Mouse (Mus musculus) left cerebral cortex, postnatal 10 days (tissue): Measurements from ENCODE around the gene Ppard. TPM values are rescaled to one million over a fixed set of nuclear protein-coding genes. Genes with fewer than 3 reads are reported as not detected.
"Not testable (repeated sequence)": the region's sequence is repeated elsewhere in the genome, so short reads cannot be mapped to it uniquely, and the experiment has no call there.

Experiments used
- DNase-seq, 2 experiments: peaks; one replicate each; pipeline ENCODE4 v3.0.0; 2021 to 2022; ENCODE audit warnings: low spot score in 2 of 2, mixed read lengths in 1 of 2; ENCODE audit errors: extremely low spot score in 1 of 2
- intact Hi-C: fragments of 180-260 bp; cut with DNase I; formaldehyde crosslinking; loops from one replicate; pipeline ENCODE4 v1.15.1; 2025
- total RNA-seq, 2 experiments: library from RNA; stranded (reverse); gene quantifications; 2 replicates each; pipeline ENCODE4 v1.2.3; 2021

Gene Ppard
- total RNA-seq, 2 experiments from 2014 or later: 19.4 to 23.8 TPM

DNA sequence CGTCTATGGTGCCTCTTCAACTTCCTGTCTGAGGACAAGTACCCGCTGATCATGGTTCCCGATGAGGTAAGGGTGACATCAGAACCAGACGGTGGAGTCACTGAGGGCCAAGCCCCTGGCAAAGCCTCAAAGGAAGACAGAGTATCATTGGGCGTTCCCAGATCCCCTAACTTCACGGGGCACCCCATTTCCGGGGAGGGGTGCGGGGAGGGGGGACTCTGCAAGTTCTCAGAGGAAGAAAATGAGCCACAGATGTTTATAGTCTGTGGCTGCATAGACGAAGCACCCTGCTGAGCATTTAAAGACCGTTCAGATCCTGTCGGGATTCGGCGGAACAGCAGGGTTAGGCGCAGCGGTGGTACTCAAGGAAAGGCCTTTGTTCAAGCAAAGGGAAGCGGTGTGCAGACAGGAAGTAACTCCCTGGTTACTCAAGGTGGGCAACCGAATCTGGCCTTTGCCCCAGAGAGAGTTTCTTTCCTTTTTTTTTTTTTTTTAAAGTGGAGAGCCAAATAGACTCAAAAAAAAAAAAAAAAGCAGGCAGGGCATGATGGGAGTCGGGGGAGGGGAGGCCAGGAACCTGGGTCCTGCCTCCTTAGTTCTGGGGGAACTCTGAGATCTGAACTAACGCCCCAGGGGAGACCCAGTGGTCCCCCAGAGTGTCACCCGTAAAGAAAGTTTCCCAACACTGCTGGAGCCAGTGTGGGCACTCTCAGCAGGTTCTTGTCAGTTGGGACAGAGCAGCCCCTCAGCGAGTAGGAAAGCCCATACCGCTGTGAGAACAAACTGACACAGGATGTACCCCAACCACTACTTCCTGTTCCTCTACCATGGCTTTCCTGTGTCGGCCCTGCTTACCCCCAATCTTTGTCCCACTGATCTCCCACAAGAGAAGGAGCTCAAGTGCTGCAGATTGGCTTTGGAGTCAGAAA is 14.5 kb upstream of the Ppard start:
- peak in 1 of 2 experiments; percentile 79 for DNase-seq
- intact Hi-C loops: no loop called here

DNA sequence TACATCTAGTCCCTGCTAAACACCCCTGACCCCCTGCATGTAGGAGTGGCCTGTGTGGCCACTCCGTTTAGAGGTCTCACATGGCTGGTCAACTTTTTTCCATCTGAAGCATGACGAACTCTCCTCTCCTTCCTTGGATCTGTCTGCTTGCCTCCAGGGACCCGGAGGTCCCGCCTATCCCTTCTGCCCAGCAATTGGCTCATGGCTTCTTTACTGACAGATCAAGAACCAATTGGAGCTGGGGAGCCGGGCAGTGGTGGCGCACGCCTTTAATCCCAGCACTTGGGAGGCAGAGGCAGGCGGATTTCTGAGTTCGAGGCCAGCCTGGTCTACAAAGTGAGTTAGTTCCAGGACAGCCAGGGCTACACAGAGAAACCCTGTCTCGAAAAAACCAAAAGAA is 10.0 kb upstream of the Ppard start:
- intact Hi-C loops: loop anchor here (10.0 kb wide), 1 partner anchor 302 kb away; no protein-coding TSS in a partner anchor

DNA sequence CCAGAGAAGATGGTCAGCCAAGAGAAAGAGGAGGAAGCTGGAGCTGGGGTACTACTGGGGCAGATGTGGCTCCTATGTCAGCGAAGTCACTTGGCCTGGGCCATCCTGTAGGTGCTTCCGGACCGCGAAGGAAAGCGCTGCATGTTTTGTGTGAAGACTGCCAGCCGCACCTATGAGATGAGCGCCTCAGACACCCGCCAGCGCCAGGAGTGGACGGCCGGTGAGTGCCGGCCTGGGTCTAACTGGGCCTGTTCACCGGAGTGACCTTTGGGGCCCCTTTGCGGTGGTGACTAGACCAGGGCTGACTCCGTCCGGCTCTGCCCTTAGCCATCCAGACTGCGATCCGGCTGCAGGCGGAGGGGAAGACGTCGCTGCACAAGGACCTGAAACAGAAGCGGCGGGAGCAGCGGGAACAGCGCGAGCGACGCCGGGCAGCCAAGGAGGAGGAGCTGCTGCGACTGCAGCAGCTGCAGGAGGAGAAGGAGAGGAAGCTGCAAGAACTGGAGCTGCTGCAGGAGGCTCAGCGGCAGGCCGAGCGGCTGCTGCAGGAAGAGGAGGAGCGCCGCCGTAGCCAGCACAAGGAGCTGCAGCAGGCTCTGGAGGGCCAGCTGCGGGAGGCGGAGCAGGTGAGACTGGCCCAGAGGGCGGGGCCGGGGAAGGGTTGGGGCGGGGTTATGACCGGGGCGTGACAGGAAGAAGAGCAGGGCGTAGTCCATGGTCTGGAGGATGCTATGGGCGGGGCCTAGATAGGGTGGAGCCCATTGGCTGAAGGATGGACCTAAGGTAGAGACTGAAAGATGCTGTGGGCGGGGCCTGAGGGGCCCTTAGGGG is 8.7 kb upstream of the Ppard start:
- intact Hi-C loops: loop anchor here (10.0 kb wide), 1 partner anchor 301 kb away; no protein-coding TSS in a partner anchor
- peak; percentile 75 to 94 for DNase-seq

More for the DNA sequence above, 10.0 kb upstream of the Ppard start:
- not testable (repeated sequence) for DNase-seq

DNA sequence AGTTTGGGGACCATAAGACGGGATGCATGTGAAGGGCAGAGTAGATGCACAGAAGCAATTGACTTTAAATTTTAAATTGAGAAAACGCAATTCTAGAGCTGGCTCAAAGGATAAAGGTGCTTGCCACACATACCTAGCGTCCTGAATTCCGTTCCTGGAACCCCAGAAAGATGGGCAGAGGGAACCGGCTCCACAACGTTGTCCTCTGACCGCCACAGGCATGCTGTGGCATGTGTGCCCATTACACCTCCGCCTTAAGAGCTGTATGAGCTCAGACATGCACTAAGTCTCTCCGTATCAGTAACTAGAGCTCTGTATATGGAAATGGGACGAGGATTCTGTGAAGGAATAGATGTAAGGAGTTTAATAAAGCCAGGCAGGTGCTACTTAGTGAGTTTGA is 7.9 kb upstream of the Ppard start:
- intact Hi-C loops: loop anchor here (10.0 kb wide), 1 partner anchor 300 kb away; no protein-coding TSS in a partner anchor
- no peak for DNase-seq

DNA sequence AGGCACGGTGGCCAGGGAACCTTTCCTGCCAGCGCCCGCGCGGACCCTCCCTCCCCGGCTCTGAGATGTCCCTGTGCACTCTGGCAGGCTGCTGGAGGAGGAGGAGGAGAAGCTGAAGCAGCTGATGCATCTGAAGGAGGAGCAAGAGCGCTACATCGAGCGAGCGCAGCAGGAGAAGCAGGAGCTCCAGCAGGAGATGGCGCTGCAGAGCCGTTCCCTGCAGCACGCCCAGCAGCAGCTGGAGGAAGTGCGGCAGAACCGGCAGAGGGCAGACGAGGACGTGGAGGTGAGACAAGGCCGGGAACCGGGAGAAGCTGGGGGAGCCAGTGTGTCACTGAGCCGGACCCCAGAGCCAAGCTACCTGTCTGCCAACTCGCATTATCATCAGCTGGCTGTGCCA is 6.5 kb upstream of the Ppard start:
- intact Hi-C loops: loop anchor here (10.0 kb wide), 1 partner anchor 299 kb away; no protein-coding TSS in a partner anchor
- peak; percentile 88 to 96 for DNase-seq

DNA sequence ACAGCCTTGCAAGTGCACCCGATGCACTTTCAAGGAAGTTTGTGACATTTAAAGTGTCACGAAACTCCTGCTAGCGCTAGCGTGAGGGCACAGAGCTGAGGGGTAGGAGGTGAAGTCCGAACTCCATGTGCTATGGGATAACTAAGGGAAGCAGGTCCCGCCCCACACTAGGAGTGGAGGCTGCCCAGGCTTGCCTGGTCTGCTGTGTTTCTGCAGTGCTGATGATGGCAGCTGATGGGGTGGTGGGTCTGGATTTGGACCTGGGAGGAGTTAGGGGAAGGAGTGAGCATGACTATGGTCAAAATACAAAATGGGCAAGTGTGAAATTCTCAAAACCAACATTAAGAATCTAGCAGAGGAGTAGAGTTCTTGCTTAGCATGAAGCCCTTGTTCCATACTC is 2.0 kb upstream of the Ppard start:
- no peak for DNase-seq
- intact Hi-C loops: loop anchor here (5.0 kb wide), 1 partner anchor 62 kb away; no protein-coding TSS in a partner anchor

DNA sequence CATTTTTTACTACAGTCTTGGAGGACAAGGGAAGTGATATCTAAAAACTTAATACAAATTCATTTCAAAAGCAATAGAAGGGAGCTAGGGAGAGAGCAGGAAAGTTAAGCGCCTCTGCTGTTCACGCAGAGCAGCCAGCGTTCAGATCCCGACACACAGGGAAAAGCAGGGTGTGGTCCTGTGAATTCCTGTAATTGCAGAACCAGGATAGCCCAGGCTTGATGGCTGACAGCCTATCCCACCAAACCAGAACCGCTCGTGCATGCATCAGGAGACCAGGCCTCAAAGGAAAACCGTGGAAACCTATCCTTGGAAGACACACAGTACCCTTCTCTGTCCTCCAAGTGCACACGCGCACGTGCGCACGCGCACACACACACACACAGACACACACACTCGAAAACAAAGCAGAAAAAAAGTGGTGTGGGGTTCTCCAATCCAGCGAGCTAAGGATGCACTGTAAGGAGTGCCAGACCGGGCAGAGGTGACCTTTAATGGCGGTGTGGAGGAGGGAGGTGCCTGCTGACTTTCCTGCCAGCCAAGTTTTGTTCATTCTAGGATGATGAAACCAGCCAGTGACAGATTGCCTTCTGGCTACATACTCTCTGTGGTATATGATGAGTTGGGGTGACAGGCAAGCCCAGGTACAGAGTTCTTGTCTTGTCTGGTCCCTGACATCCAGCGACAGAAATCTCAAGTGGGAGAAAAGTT is 1.3 kb upstream of the Ppard start:
- intact Hi-C loops: loop anchor here (5.0 kb wide), 1 partner anchor 61 kb away; no protein-coding TSS in a partner anchor

DNA sequence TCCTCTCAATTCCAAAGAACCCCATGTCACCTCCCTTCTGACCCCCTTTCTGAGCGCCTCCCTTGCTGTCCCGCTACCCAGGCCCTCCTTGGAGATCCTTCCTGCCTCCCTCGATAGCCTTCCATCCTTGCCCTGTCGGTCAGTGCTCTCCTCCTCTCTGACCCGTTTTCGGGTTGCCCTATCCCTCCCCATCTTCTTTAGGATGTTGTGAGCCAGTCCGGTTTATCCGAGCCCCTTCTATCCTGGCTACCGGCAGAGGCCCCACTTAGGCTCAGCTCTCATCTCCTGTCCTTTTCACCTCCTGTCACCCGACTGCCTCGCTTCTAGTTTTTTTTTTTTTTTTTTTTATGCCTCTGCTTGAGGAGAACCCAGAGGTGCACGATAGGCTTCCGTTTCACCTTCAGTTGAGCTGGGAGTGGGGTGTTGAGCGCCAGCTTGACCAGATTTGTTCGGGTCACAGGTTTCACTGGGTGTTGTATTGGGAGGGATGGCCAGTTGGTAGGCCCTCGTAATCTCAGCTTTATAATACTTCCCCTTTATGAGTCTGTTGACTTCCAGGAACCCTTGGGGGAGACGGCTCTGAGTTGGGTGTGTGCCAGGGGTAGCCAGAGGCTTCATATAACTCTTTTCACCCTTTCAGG is 711 bp downstream of the Ppard start:
- intact Hi-C loops: loop anchor here (2.0 to 5.0 kb wide), 2 partner anchors 59 to 76 kb away; no protein-coding TSS in a partner anchor
- DNase-seq: peak in 1 of 2 experiments; percentile 77

More for the DNA sequence above, 1.3 kb upstream of the Ppard start:
- no peak for DNase-seq

DNA sequence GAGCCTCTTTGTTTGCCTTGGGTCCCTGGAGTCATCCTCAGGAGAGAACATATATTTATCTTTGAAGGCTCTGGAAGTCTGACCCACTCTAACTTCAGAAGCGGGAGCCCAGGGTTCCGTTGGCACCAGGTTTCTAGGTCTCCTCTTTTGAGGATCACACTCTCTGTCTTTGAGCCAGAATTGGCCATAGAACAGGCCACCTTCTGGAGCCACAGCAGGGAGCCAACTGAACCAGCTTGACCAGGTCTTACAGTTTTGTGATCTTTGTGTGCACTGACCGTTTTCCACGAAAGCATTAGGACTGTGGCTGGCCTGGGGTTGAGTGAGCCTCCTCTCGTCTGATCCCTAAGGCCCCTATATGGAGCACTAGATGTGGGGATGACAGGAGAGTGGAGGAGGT is 2.1 kb downstream of the Ppard start:
- DNase-seq: no peak
- intact Hi-C loops: loop anchor here (5.0 kb wide), 1 partner anchor 58 kb away; no protein-coding TSS in a partner anchor

DNA sequence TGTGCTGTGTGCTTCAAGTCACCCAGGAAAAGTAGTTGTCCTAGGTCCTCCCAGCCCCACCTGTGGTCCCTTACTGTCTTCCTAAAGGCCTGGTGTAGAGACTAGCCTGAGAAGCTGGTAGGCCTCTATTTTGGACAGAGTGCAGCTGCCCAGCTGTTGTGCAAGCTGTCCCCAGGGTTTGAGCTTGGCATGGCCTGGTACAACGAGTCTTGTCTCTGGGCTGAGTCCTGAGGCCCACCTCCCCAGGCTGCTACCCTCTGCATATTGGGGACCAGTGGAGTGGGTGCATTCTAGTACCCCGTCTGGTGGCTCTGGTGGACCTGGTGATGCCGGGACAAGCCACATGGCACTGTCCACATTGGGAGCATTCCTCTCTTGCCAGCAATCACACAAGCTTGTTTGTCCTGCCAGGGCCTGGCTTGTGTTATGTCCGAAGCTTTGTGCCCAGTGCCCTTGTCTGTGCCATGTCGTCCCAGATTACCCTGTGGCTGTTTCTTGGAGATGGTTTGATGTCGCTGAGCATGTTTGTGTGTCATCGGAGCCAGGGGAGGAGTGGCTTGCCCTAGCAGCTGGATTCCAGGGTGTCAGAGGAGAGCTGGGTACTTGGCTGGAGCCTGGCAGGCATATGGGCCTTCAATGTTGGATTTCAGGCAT is 3.6 kb downstream of the Ppard start:
- DNase-seq: no peak
- intact Hi-C loops: no loop called here

DNA sequence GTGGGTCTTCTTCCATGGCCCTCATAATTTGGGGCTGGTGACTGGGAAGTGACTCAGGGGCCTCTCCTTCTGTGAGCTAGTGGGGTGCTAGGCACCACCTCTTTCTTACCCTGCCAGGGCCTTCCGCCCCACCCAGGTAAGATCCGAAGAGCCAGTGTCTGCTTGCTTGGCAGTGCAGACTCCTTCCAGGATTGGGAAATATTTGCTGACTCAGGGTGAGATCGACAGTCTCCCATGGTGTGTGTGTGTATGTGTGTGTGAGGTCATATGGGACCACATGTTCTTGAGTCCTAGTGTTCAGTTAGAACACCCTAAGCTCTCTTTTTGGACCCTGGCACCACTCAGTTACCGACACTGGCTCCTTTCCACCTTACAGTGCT is 4.1 kb downstream of the Ppard start:
- no peak for DNase-seq
- intact Hi-C loops: no loop called here

DNA sequence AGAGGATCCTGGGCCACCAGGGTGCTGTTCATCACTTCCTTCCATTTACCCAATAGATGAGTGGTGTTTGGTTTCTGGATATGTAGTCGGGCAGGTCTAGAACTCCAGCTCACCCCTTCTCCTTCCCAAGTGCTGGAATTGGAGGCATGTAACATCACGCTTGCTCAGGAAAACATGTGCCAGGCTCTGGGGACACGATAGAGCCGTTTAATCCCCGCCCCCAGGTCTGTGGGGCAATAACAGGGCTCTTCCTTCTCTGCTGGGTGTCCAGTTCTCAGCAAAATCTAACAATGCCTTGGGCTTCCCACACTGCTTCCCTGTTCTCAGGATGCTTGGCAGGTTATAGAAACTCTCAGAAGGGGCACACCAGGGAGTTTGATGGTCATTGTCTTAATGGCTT is 4.9 kb downstream of the Ppard start:
- DNase-seq: peak in 1 of 2 experiments; percentile 77
- intact Hi-C loops: no loop called here

DNA sequence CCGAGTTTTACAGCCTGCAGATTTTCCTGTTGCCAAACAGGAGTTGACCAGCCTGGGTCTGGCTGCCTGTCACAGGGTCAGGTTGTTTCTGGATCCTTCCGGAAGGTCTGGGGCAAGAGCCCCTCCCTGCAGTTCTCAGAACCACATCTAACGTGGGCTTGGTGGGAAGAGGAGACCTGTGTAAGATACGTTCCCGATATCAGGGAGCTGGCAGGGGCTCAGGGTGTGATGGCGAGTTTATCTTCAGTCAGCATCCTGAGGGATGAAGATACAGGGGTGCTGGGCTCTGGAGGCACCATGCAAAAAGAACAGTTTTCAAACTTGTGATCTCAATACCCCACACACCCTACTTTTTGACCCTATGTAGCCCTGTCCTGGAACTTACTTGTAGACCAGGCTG is 5.4 kb downstream of the Ppard start:
- intact Hi-C loops: no loop called here
- DNase-seq: no peak

DNA sequence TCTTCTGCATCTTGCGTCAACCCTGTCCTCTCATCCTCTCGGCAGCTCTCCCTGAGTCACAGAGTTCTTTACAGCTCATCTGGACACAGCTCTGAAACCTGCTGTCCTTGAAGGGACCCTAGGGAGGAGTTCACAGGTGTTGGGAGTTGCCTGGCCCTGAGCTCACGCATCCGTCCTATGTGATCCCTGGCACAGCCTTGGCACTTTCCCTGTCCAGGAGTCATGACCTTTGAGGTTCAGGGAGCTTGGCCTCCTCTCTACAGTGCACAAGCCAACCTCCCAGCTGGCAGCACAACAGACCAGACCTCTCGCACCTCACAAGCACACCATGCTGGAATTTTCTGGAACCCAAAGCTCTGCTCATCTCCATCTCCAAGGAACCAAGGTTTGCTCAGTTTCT is 8.3 kb downstream of the Ppard start:
- intact Hi-C loops: no loop called here
- no peak for DNase-seq

DNA sequence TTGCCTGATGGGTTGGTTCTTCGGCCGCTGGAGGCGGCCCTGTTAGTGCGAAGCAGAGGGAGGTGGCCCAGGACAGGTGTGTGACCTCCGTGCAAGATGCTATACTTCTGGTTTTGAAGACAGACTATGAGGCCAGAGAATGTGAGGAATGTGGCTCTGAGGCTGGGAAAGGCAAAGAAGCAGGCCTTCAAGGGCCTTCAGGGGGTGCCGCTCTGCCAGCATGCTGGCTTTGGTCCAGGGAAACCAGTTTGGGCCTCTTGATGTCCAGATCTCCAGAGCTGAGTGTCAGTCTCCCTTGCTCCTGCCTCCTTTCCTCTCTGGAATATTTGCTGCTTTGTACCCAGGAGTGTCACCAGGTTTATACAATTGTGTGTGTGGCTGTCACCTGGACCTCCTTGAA is 9.8 kb downstream of the Ppard start:
- no peak for DNase-seq
- intact Hi-C loops: no loop called here

DNA sequence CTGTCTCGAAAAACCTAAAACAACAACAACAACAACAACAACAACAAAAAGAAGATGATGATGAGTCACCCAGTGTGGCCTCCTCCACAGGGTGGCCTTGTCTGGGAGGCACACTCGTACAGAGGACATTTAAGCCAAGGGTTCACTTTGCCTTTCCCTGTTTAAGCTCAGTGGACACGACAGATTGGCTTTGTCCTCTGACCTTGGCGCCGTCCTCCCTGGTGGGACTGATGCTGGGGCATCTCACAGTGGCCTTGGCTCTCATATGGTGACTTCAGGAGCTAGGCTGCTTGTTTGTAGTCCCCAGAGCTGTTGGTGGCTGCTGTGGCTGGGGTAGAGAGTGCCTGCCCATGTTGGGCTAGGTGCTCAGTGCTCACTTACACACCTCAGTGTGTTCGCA is 11.7 kb downstream of the Ppard start:
- no peak for DNase-seq
- intact Hi-C loops: no loop called here

DNA sequence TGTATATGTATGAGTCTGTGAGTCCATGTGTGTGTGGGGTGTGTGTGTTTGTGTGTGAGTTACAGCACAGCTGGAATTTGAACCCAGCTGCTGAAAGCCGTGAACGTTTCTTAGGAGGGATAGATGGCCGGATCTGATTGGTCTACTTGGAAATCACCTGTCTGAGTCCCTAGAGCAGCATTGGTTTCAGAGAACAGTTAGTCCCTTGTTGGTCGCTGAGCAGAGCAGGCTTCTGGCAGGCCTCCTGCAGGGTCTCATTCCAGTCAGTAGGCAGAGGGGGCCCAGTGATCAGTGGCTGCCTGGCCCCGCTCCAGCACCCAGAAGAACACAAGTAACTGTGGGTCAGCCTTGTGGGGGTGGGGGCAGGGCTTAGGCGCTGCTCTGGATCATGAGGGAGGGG is 12.2 kb downstream of the Ppard start:
- peak; percentile 73 to 83 for DNase-seq
- intact Hi-C loops: no loop called here

DNA sequence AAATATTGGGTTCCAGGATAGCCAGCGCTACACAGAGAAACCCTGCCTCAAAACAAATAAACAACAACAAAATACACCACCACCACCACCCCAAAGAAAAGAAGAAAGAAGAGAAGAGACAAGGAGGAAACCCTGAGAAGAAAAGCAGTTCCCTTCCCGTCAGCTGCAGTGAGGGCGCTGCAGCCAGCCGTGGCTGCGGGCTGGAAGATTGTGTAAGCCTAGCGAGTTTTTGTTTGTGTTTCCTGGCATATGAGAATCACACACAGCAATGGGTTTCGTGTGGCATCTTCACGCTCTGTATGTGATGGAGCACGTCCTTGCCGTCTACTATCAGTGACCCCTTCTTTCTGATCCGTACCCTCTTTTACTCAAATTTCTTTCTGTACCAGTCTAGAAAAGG is 14.1 kb downstream of the Ppard start:
- intact Hi-C loops: no loop called here
- DNase-seq: no peak
